Mouse (Mus musculus): Measurements from ENCODE around the gene 4930519P11Rik. TPM values are rescaled to one million over a fixed set of nuclear protein-coding genes. Genes with fewer than 3 reads are reported as not detected.

The 4930519P11Rik gene
- total RNA-seq (2021) = not detected

GRCm38 (mm10) chr2:154613118-154614115 is at the start of gene 4930519P11Rik, which contains the start of gene Zfp341:
TSS of gene 4930519P11Rik (minus strand) at chr2:154613437.
TSS of gene Zfp341 (plus strand) at chr2:154613297.
- DNase-seq (ENCODE audit: low spot score) = peak; percentile 85
- intact Hi-C loops (cut with DNase I) = loop anchor here (2.0 to 5.0 kb wide), 3 partner anchors 61 to 197 kb away; partner anchors contain the start of genes Actl10 and Cbfa2t2

DNA sequence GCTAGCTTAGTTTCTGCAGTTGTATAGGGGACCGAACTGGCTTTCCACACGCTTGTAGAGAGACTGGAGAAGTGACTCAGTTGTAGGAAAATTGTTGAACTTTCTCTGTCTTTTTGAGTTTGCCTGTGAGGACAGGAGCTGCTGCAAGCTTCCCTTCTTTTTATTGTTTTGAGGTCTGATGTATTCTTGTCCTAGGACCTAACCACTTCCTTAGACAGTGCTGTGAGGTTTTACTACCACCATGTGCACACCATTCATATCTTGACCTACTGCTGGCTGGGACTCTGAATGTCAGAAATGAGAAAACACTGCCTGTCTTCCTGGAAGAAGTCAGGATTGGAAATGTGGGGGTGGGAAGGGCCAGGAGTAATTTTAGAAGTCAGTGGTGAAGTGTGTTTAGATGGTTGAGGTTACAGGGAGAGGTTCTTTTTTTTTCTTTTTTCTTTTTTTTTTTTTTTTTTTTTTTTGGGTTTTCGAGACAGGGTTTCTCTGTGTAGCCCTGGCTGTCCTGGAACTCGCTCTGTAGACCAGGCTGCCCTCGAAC is 46.4 kb upstream of the 4930519P11Rik start:
- DNase-seq (ENCODE audit: low spot score) = no peak
- intact Hi-C loops (cut with DNase I) = no loop called here

- DNase-seq (ENCODE audit: low spot score) = no peak
- intact Hi-C loops (cut with DNase I) = no loop called here
These were observed 45.8 kb upstream of the 4930519P11Rik start for GRCm38 (mm10) chr2:154659070-154659469.

GRCm38 (mm10) chr2:154657486-154658237 is 44.4 kb upstream of the 4930519P11Rik start:
- intact Hi-C loops (cut with DNase I) = loop anchor here (1.0 kb wide), 2 partner anchors 232 to 236 kb away; no protein-coding TSS in a partner anchor
- peak; percentile 32 for DNase-seq (ENCODE audit: low spot score)

- DNase-seq (ENCODE audit: low spot score) = peak; percentile 95
- intact Hi-C loops (cut with DNase I) = loop anchor here (1.0 kb wide), 2 partner anchors 232 to 236 kb away; no protein-coding TSS in a partner anchor
These were observed 43.7 kb upstream of the 4930519P11Rik start for GRCm38 (mm10) chr2:154656710-154657485.

GRCm38 (mm10) chr2:154655878-154656414 is 42.7 kb upstream of the 4930519P11Rik start:
- DNase-seq (ENCODE audit: low spot score) = no peak
- intact Hi-C loops (cut with DNase I) = no loop called here

DNA sequence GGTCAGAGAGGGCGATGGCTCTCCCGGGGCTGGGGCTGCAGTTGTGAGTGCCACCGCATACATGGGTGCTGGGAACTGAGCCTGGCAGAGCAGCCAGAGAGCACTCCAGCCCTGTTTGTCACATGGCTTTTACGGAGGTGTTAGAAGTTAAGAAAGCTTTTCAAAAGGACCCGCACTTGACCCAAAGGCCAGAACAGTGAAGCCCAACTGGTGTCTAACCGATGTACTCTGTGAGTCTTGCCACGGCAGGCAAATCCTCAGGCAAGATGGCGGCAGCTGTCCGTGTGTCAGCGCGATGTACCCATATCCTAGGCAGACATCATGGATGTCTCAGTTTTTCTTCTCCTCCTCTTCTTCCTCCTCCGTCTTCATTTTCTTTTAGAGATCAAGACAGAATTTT is 41.7 kb upstream of the 4930519P11Rik start:
- intact Hi-C loops (cut with DNase I) = no loop called here
- DNase-seq (ENCODE audit: low spot score) = no peak

DNA sequence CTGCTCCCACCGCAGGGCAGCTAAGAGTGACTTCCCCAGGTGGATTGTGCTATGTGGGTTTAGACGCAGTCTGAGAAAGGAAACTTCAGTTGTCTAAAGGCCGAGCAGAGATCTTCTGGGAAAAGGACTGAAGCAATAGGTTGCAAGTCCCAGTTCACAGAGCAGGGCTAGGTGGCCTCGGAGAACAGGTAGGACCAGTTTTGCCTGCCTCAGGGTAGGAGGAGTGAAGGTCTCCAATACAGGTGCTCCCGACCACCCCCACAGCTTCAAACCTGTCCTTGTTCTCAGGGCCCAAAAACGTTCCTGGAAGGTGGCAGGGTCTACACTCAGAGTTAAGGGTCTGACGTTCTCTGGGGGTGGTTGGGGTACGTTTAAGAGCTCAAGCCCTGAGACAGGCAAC is 38.1 kb upstream of the 4930519P11Rik start, which contains the start of gene Chmp4b:
TSS of gene Chmp4b (plus strand) at position 343 of the 400 bp plus-strand sequence.
- DNase-seq (ENCODE audit: low spot score) = no peak
- intact Hi-C loops (cut with DNase I) = no loop called here

DNA sequence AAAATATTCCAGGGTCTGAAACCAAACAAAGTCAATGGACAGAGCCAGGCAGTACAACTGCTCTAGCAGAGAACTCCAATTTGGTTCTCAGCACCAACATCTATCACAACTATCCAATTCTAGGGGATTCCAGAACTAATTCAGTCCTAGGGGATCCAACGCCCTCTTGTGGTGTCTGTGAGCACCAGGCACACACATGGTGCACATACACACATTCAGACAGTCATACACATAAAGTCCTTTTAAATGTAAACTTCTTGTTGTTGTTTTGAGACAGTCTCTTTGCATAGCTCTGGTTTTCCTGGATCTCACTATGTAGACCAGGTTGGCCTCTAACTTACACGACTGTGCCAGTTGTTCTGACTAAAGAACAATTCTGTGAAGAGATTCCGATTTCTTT is 37.2 kb upstream of the 4930519P11Rik start:
- no peak for DNase-seq (ENCODE audit: low spot score)
- intact Hi-C loops (cut with DNase I) = no loop called here

DNA sequence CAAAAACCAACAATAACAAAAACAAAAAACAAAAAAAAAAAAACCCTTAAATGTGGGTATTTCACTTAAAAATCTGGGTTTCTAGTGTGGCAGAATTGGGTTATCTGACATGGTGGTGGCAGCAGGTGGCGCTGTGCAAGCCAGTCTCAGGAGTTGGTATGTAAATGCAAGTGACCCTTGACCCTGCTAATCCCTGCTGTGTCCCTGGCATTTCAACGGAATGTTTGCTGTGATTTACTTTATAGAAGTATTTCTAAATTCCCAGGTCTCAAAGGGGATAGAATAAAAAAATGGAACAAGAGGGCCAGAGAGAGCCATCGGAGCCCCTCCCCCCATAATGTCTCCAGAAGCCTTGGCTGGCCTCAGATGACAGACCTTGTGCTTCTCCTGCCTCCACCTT is 34.8 kb upstream of the 4930519P11Rik start:
- intact Hi-C loops (cut with DNase I) = no loop called here
- no peak for DNase-seq (ENCODE audit: low spot score)

- no peak for DNase-seq (ENCODE audit: low spot score)
- intact Hi-C loops (cut with DNase I) = loop anchor here (2.0 kb wide), 1 partner anchor 296 kb away; no protein-coding TSS in a partner anchor
These were observed 33.4 kb upstream of the 4930519P11Rik start for GRCm38 (mm10) chr2:154646634-154647033.

GRCm38 (mm10) chr2:154642712-154643385 is 29.6 kb upstream of the 4930519P11Rik start:
- intact Hi-C loops (cut with DNase I) = no loop called here
- DNase-seq (ENCODE audit: low spot score) = no peak

GRCm38 (mm10) chr2:154642005-154642459 is 28.8 kb upstream of the 4930519P11Rik start:
- DNase-seq (ENCODE audit: low spot score) = no peak
- intact Hi-C loops (cut with DNase I) = no loop called here

- intact Hi-C loops (cut with DNase I) = no loop called here
- no peak for DNase-seq (ENCODE audit: low spot score)
These were observed 27.9 kb upstream of the 4930519P11Rik start for GRCm38 (mm10) chr2:154641176-154641575.

GRCm38 (mm10) chr2:154639115-154639514 is 25.9 kb upstream of the 4930519P11Rik start:
- intact Hi-C loops (cut with DNase I) = no loop called here
- DNase-seq (ENCODE audit: low spot score) = no peak

DNA sequence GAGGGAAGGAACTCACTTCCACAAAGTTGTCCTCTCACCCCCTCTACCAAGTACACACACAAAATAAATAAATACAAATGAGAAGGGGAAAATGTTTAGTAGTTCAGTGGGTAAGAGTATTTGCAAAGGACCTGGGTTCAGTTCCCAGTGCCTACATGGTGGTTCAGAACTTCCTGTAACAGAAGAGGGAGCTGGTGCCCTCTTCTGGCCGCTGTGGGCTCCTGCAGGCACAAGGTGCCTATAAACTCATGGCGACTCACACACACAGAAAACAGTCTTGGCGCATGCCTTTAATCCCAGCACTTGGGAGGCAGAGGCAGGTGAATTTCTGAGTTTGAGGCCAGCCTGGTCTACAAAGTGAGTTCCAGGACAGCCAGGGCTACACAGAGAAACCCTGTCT is 25.3 kb upstream of the 4930519P11Rik start:
- intact Hi-C loops (cut with DNase I) = no loop called here
- no peak for DNase-seq (ENCODE audit: low spot score)

GRCm38 (mm10) chr2:154635826-154636225 is 22.6 kb upstream of the 4930519P11Rik start:
- intact Hi-C loops (cut with DNase I) = no loop called here
- no peak for DNase-seq (ENCODE audit: low spot score)

GRCm38 (mm10) chr2:154633876-154634644 is 20.8 kb upstream of the 4930519P11Rik start:
- intact Hi-C loops (cut with DNase I) = no loop called here
- DNase-seq (ENCODE audit: low spot score) = no peak
